Mouse (Mus musculus) forebrain, embryonic 11.5 days (tissue): ENCODE measurements at regions not wholly inside any gene's neighbourhood (a gene's known extent, or its start where the extent isn't known, plus 50 kb on each side); places are given as distances from the start of the nearest gene placed in this dataset.

ENCODE experiments used
- ATAC-seq: fragments of 200-750 bp; cut with Nextera tagmentation; replicated peaks from 2 replicates; pipeline ENCODE4 v1.8.0; 2017; ENCODE audit warnings: moderate TSS enrichment; ENCODE audit not compliant: low FRiP score
- DNase-seq: peaks from one replicate; pipeline ENCODE4 v3.0.0-alpha.2; 2017; ENCODE audit warnings: low spot score
- H3K27ac ChIP-seq: fragments of 300-500 bp; sonication (generic); 2 replicates; pipeline ENCODE4 v1.5.1; 2014; ENCODE audit warnings: low read depth, low read length
- H3K27me3 ChIP-seq: fragments of 300-500 bp; sonication (generic); 2 replicates; pipeline ENCODE4 v1.6.1; 2014; ENCODE audit warnings: mild to moderate bottlenecking, low read length, mixed read lengths; ENCODE audit not compliant: control insufficient read depth, insufficient read depth
- H3K36me3 ChIP-seq: fragments of 300-500 bp; sonication (generic); 2 replicates; pipeline ENCODE4 v1.6.1; 2014; ENCODE audit warnings: mild to moderate bottlenecking, low read length, moderate library complexity, mixed read lengths; ENCODE audit not compliant: control insufficient read depth, insufficient read depth
- H3K4me1 ChIP-seq: fragments of 300-500 bp; sonication (generic); replicated peaks from 2 replicates; pipeline ENCODE4 v1.6.1; 2014; ENCODE audit warnings: low read length, mixed read lengths; ENCODE audit not compliant: control insufficient read depth, insufficient read depth
- H3K4me2 ChIP-seq: fragments of 300-500 bp; sonication (generic); 2 replicates; pipeline ENCODE4 v1.6.1; 2014; ENCODE audit warnings: low read depth, mild to moderate bottlenecking, low read length, moderate library complexity, mixed read lengths; ENCODE audit not compliant: severe bottlenecking
- H3K4me3 ChIP-seq: fragments of 300-500 bp; sonication (generic); 2 replicates; pipeline ENCODE4 v1.5.1; 2014; ENCODE audit warnings: low read depth, low read length
- H3K9ac ChIP-seq: fragments of 300-500 bp; sonication (generic); 2 replicates; pipeline ENCODE4 v1.6.1; 2014; ENCODE audit warnings: low read length
- H3K9me3 ChIP-seq: fragments of 300-500 bp; sonication (generic); 2 replicates; pipeline ENCODE4 v1.6.1; 2016; ENCODE audit warnings: low read length, mixed read lengths; ENCODE audit not compliant: control insufficient read depth
- WGBS: fragments of 180-500 bp; shearing (Covaris S2); extraction: QIAGEN DNeasy Blood & Tissue Kit; methylation state at CpG from one replicate; pipeline ENCODE4 v1.1.7; 2014; 5-methylcytosine and 5-hydroxymethylcytosine counted together

- no peak for DNase-seq
- 41% methylated on average over 5 of the region's 5 CpGs for WGBS
Measured at GRCm38 (mm10) chr5:7428291-7428690, 83.7 kb upstream of the Zfp804b start.

GRCm38 (mm10) chr5:7436461-7436860 is 91.9 kb upstream of the Zfp804b start:
- 84% methylated on average over 2 of the region's 2 CpGs for WGBS
- H3K4me2 ChIP-seq, result no peak overlapping the region
- H3K36me3 ChIP-seq, result no peaks in the 10 kb centered on the region
- ATAC-seq (no peak), DNase-seq (no peak)
- H3K4me3 ChIP-seq, result no peak overlapping the region
- H3K4me1 ChIP-seq, result no peaks in the 10 kb centered on the region
- no peaks in the 10 kb centered on the region for H3K27me3 ChIP-seq
- no peak overlapping the region for H3K27ac ChIP-seq
- H3K9me3 ChIP-seq, result no peaks in the 10 kb centered on the region
- no peak overlapping the region for H3K9ac ChIP-seq

More at GRCm38 (mm10) chr5:7428291-7428690, 83.7 kb upstream of the Zfp804b start:
- Histone ChIP-seq H3K27ac (no peak overlapping the region), H3K9ac (no peak overlapping the region), H3K4me1 (no peaks in the 10 kb centered on the region), H3K27me3 (no peaks in the 10 kb centered on the region), H3K9me3 (no peaks in the 10 kb centered on the region), H3K4me2 (no peak overlapping the region), H3K36me3 (no peaks in the 10 kb centered on the region), H3K4me3 (no peak overlapping the region)
- no peak for ATAC-seq

GRCm38 (mm10) chr5:7448001-7448400 is 103.4 kb upstream of the Zfp804b start:
- ATAC-seq, result no peak
- Histone ChIP-seq H3K9ac (no peak overlapping the region), H3K36me3 (no peaks in the 10 kb centered on the region), H3K4me2 (no peak overlapping the region), H3K27me3 (no peaks in the 10 kb centered on the region), H3K4me3 (no peak overlapping the region), H3K4me1 (no peaks in the 10 kb centered on the region), H3K9me3 (no peaks in the 10 kb centered on the region), H3K27ac (no peak overlapping the region)
- no peak for DNase-seq
- whole genome bisulfite sequencing, result 89% methylated on average over 2 of the region's 2 CpGs

- Histone ChIP-seq H3K36me3 (no peaks in the 10 kb centered on the region), H3K27ac (no peak overlapping the region), H3K9me3 (no peaks in the 10 kb centered on the region), H3K4me2 (no peak overlapping the region), H3K9ac (no peak overlapping the region), H3K4me3 (no peak overlapping the region), H3K27me3 (no peaks in the 10 kb centered on the region), H3K4me1 (no peaks in the 10 kb centered on the region)
- WGBS, result 100% methylated on average over 1 of the region's 1 CpGs
- no peak for ATAC-seq
- no peak for DNase-seq
Measured at GRCm38 (mm10) chr5:7454896-7455295, 110.3 kb upstream of the Zfp804b start.

- Histone ChIP-seq H3K4me3 (no peak overlapping the region), H3K9me3 (no peaks in the 10 kb centered on the region), H3K9ac (no peak overlapping the region), H3K27ac (no peak overlapping the region), H3K27me3 (no peaks in the 10 kb centered on the region), H3K36me3 (no peaks in the 10 kb centered on the region), H3K4me1 (no peaks in the 10 kb centered on the region), H3K4me2 (no peak overlapping the region)
- ATAC-seq (no peak), DNase-seq (no peak)
- 77% methylated on average over 3 of the region's 3 CpGs for WGBS
Measured at GRCm38 (mm10) chr5:7457102-7457501, 112.5 kb upstream of the Zfp804b start.

- H3K36me3 ChIP-seq, result no peaks in the 10 kb centered on the region
- ATAC-seq (no peak), DNase-seq (no peak)
- no peak overlapping the region for H3K4me3 ChIP-seq
- no peaks in the 10 kb centered on the region for H3K27me3 ChIP-seq
- H3K9ac ChIP-seq, result no peak overlapping the region
- 87% methylated on average over 2 of the region's 2 CpGs for WGBS
- H3K27ac ChIP-seq, result no peak overlapping the region
- no peak overlapping the region for H3K4me2 ChIP-seq
- H3K9me3 ChIP-seq, result no peaks in the 10 kb centered on the region
- H3K4me1 ChIP-seq, result no peaks in the 10 kb centered on the region
Measured at GRCm38 (mm10) chr5:7489150-7489549, 144.6 kb upstream of the Zfp804b start.

GRCm38 (mm10) chr5:7489602-7490001 is 145.0 kb upstream of the Zfp804b start:
- no peak overlapping the region for H3K27ac ChIP-seq
- H3K4me1 ChIP-seq, result no peaks in the 10 kb centered on the region
- H3K4me3 ChIP-seq, result no peak overlapping the region
- no peaks in the 10 kb centered on the region for H3K9me3 ChIP-seq
- WGBS, result 91% methylated on average over 3 of the region's 3 CpGs
- no peaks in the 10 kb centered on the region for H3K27me3 ChIP-seq
- ATAC-seq (no peak), DNase-seq (no peak)
- H3K9ac ChIP-seq, result no peak overlapping the region
- H3K36me3 ChIP-seq, result no peaks in the 10 kb centered on the region
- H3K4me2 ChIP-seq, result no peak overlapping the region

- no peaks in the 10 kb centered on the region for H3K36me3 ChIP-seq
- no peaks in the 10 kb centered on the region for H3K4me1 ChIP-seq
- H3K27me3 ChIP-seq, result no peaks in the 10 kb centered on the region
- ATAC-seq, result no peak
- no peak for DNase-seq
- no peak overlapping the region for H3K9ac ChIP-seq
- no peak overlapping the region for H3K4me2 ChIP-seq
- H3K4me3 ChIP-seq, result no peak overlapping the region
- WGBS, result 75% methylated on average over 3 of the region's 3 CpGs
- no peaks in the 10 kb centered on the region for H3K9me3 ChIP-seq
- no peak overlapping the region for H3K27ac ChIP-seq
Measured at GRCm38 (mm10) chr5:7517520-7518181, 173.1 kb upstream of the Zfp804b start.

- Histone ChIP-seq H3K9me3 (no peaks in the 10 kb centered on the region), H3K9ac (no peak overlapping the region), H3K36me3 (no peaks in the 10 kb centered on the region), H3K4me1 (no peaks in the 10 kb centered on the region), H3K27ac (no peak overlapping the region), H3K27me3 (no peaks in the 10 kb centered on the region), H3K4me3 (no peak overlapping the region), H3K4me2 (no peak overlapping the region)
- DNase-seq (no peak), ATAC-seq (no peak)
- 94% methylated on average over 1 of the region's 1 CpGs for WGBS
Measured at GRCm38 (mm10) chr5:7532686-7533199, 188.2 kb upstream of the Zfp804b start.
